Mouse (Mus musculus) cerebral cortex, adult 2 months (tissue): ENCODE data around the gene Crtac1.

ENCODE experiments used
- WGBS: fragments of 180-500 bp; shearing (Covaris S2); methylation state at CpG from one replicate; pipeline ENCODE4 v1.1.7; 2018; 5-methylcytosine and 5-hydroxymethylcytosine counted together

The Crtac1 gene

DNA sequence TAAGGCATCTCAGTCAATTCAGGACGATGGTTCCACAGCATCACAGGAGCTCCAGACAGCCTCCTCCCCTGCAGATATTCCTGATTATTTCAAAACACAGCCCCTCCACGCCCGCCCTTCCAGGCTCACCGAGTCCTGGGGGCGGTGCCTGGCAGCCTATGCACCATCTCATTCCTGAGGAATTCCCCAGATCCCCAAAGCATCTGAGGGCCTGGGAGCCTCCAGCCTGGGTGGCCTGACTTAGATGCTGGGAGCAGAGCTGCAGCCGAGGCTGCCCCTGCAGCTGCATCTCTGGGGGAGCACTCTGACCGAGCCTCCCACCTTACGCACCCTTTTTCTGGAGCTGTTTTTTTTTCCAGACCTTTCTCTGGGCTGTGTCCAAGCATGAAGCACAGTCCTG lies 190.7 kb downstream of the Crtac1 start:
- WGBS, result 46% methylated on average over 8 of the region's 8 CpGs

DNA sequence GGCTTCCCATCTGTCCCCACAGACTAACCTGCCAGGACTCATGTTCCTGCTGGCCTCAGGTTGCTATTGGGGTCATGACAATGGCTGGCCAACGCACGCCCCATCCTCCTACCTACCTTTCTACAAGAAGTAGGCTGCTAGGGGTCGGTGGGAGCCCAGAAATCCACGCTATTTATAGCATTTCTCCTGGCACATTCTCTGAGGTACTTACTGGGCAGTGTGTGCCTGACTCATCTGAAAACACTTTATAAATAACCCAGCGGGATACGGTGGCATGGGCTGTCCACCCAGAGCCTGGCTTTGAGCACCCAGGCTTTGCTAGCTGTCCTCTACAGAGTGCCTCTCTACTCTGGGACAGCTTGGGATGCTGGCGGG lies 193.3 kb downstream of the Crtac1 start:
- WGBS, result 45% methylated on average over 7 of the region's 7 CpGs

DNA sequence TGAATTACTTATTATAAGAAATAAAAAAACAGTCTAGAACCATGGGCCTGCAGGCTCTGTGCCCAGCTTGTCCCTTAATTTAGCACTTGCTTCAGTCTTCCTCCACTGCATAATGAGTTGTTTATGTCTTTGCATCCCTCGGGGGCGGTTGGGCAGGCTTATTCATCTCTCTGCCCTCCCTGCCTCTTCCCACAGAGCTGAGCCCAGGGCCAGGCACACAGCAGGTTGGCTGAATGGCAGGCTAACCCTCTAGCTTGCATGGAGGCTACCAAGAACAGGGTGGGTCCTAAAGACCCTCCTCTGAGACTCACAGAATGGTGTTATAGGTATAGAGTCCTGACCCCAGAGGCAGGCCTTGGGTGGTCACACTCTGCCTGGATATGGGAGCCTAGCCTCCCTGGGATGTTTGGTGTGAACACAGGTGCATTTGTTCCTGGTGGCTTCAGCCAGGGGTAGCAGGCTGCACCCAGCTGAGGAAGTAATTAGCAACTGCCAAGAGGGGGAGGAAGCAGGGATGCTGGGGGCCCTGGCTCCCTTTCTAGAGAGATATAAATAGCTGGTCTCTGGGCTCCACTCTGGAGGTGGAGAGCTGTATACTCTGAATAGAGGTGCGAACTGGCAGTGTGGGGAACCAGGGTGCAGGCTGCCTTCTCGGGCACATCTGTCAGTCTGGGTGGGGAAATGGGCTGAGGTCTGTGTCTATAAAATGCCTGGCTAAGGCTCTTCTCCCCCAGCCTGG lies 193.8 kb downstream of the Crtac1 start:
- 14% methylated on average over 4 of the region's 4 CpGs for WGBS
